ENCODE assay signal across 19 mouse cellular contexts in genomic region chr7:6744281-6744904, GRCm38 (mm10). TPM values are rescaled to one million over a fixed set of nuclear protein-coding genes. Genes with fewer than 3 reads are reported as not detected.
A peak's percentile ranks its signal among the peaks of the same experiment; 100 is the strongest.
DNase-seq lines count a peak whose midpoint lies in the region; ATAC-seq and TF ChIP-seq lines count a peak whose summit lies in the region.
"Had no signal": no experiment of that assay in that cellular context is flagged by ENCODE, and none has a peak within 500 bp of the region (broad histone marks: within the 10 kb centered on the region; RNA-seq: fewer than 3 reads in every experiment).

No protein-coding gene starts in this region.

- H3K27ac ChIP-seq in heart, embryonic 13.5 days (replicated peaks), result peak overlapping the region; percentile 75
- peak overlapping the region; percentile 32; the same call in 1 of the 2 replicates for H3K27ac ChIP-seq in lung, embryonic 14.5 days (ENCODE audit: low read depth)
- H3K27ac ChIP-seq in intestine, embryonic 15.5 days, result 0 out of 2 replicates have a peak overlapping the region, but pooled peaks have one; percentile 22
- H3K27ac ChIP-seq in stomach, embryonic 16.5 days (ENCODE audit: low read length), result peak overlapping the region; percentile 46
- H3K27ac ChIP-seq: midbrain, embryonic 15.5 days had no signal

- H3K4me2 ChIP-seq in heart, embryonic 13.5 days, result 0 out of 2 replicates have a peak overlapping the region, but pooled peaks have one; percentile 4
- no peak overlapping the region for H3K4me2 ChIP-seq in lung, embryonic 14.5 days
- no peak overlapping the region for H3K4me2 ChIP-seq in intestine, embryonic 15.5 days (replicated peaks)
- H3K4me2 ChIP-seq in stomach, embryonic 16.5 days (ENCODE audit: low read depth, low read length), result no peak overlapping the region
- H3K4me2 ChIP-seq: midbrain, embryonic 15.5 days had no signal

- intact Hi-C loops in heart, postnatal 25 days (cut with DNase I), result no loop called here

- 21% methylated on average over 10 of the region's 10 CpGs for WGBS in heart, embryonic 13.5 days
- WGBS in lung, embryonic 14.5 days, result 28% methylated on average over 10 of the region's 10 CpGs
- 31% methylated on average over 10 of the region's 10 CpGs for WGBS in intestine, embryonic 15.5 days
- WGBS in stomach, embryonic 16.5 days, result 36% methylated on average over 10 of the region's 10 CpGs

- TF ChIP-seq CTCF in lung, embryonic 14.5 days (IDR thresholded peaks at IDR 0.05; ENCODE audit: low read depth), result no peak

- H3K9me3 ChIP-seq in heart, embryonic 13.5 days, result no peaks in the 10 kb centered on the region
- H3K9me3 ChIP-seq in lung, embryonic 14.5 days (ENCODE audit: low read depth, low read length), result no peaks in the 10 kb centered on the region
- H3K9me3 ChIP-seq in intestine, embryonic 15.5 days, result no peaks in the 10 kb centered on the region
- no peaks in the 10 kb centered on the region for H3K9me3 ChIP-seq in stomach, embryonic 16.5 days (replicated peaks; ENCODE audit: control insufficient read depth, low read length)
- H3K9me3 ChIP-seq: G1E; midbrain, embryonic 15.5 days had no signal

- H3K36me3 ChIP-seq in heart, embryonic 13.5 days, result no peaks in the 10 kb centered on the region
- no peaks in the 10 kb centered on the region for H3K36me3 ChIP-seq in lung, embryonic 14.5 days (ENCODE audit: insufficient read depth)
- H3K36me3 ChIP-seq in intestine, embryonic 15.5 days, result no peaks in the 10 kb centered on the region
- no peaks in the 10 kb centered on the region for H3K36me3 ChIP-seq in stomach, embryonic 16.5 days (ENCODE audit: control insufficient read depth, insufficient read depth, low read length)
- H3K36me3 ChIP-seq: G1E; midbrain, embryonic 15.5 days had no signal

- ATAC-seq in heart, embryonic 13.5 days (ENCODE audit: extremely low read depth, insufficient number of reproducible peaks, low FRiP score, low TSS enrichment), result no peak
- ATAC-seq in lung, embryonic 14.5 days (ENCODE audit: insufficient read depth), result peak; percentile 69; the same call in 1 of the 2 replicates
- peak; percentile 91 for ATAC-seq in intestine, embryonic 15.5 days
- peak; percentile 79 for ATAC-seq in stomach, embryonic 16.5 days (ENCODE audit: insufficient read depth, low FRiP score)
- ATAC-seq: activated CD4-positive, CD25-positive, alpha-beta regulatory T cell, adult 4 months; midbrain, embryonic 15.5 days had no signal

- H3K9ac ChIP-seq in heart, embryonic 13.5 days, result no peak overlapping the region
- no peak overlapping the region for H3K9ac ChIP-seq in lung, embryonic 14.5 days
- no peak overlapping the region for H3K9ac ChIP-seq in intestine, embryonic 15.5 days
- no peak overlapping the region for H3K9ac ChIP-seq in stomach, embryonic 16.5 days (ENCODE audit: low read length)
- H3K9ac ChIP-seq: midbrain, embryonic 15.5 days had no signal

- no peak for DNase-seq in heart, postnatal 25 days (ENCODE audit: low spot score)
- peak; percentile 39 for DNase-seq in lung, embryonic 14.5 days
- DNase-seq in lung, adult 18-20 months, result no peak
- DNase-seq in spleen, postnatal 4 days (ENCODE audit: low spot score in 2 of 2), result no peak
- no peak for DNase-seq in frontal cortex, adult 2 months (ENCODE audit: extremely low spot score in 1 of 2, low spot score in 1 of 2)
- DNase-seq: cerebellum, adult 11 months; kidney, adult 9 months; layer of hippocampus, postnatal 36 days; lung, postnatal 4 days; retina, postnatal 1 day; thymus, postnatal 4 days had no signal

- H3K4me1 ChIP-seq in heart, embryonic 13.5 days, result peaks cover 20% of the 10 kb centered on the region
- no peaks in the 10 kb centered on the region for H3K4me1 ChIP-seq in lung, embryonic 14.5 days (ENCODE audit: insufficient read depth)
- H3K4me1 ChIP-seq in intestine, embryonic 15.5 days (replicated peaks), result 0 out of 2 replicates have a peak, but pooled peaks cover 3% of the 10 kb centered on the region
- H3K4me1 ChIP-seq in stomach, embryonic 16.5 days (ENCODE audit: control insufficient read depth, insufficient read depth, low read length), result peaks cover 8% of the 10 kb centered on the region

- H3K4me3 ChIP-seq in heart, embryonic 13.5 days, result no peak overlapping the region
- H3K4me3 ChIP-seq in lung, embryonic 14.5 days (ENCODE audit: low read depth, low read length), result no peak overlapping the region
- H3K4me3 ChIP-seq in intestine, embryonic 15.5 days (replicated peaks), result no peak overlapping the region
- no peak overlapping the region for H3K4me3 ChIP-seq in stomach, embryonic 16.5 days (replicated peaks; ENCODE audit: low read length)
- H3K4me3 ChIP-seq: midbrain, embryonic 15.5 days had no signal

- no peaks in the 10 kb centered on the region for H3K27me3 ChIP-seq in heart, embryonic 13.5 days (replicated peaks)
- H3K27me3 ChIP-seq in lung, embryonic 14.5 days (ENCODE audit: insufficient read depth, low read length), result no peaks in the 10 kb centered on the region
- no peaks in the 10 kb centered on the region for H3K27me3 ChIP-seq in intestine, embryonic 15.5 days (replicated peaks)
- H3K27me3 ChIP-seq in stomach, embryonic 16.5 days (ENCODE audit: control insufficient read depth, insufficient read depth, low read length), result no peaks in the 10 kb centered on the region
- H3K27me3 ChIP-seq: midbrain, embryonic 15.5 days had no signal

RNA-seq across cellular contexts. Expression of gene Usp29, which starts 14.0 kb away (rescaled TPM):
- 7.4 and 7.8 TPM in 2 replicates for polyA plus RNA-seq in heart, embryonic 13.5 days (2015; fragmentation: Nextera tagmentation; extraction: Ambion mirVana)
- under 1 TPM; 0.10 to 0.11 TPM for total RNA-seq in heart, postnatal 25 days (2021)
- polyA plus RNA-seq in lung, embryonic 14.5 days (2014; fragmentation: Nextera tagmentation; extraction: Ambion mirVana), result 5.8 and 6.2 TPM in 2 replicates
- 3.4 and 4.1 TPM in 2 replicates for polyA plus RNA-seq in intestine, embryonic 15.5 days (2015; fragmentation: Nextera tagmentation; extraction: Ambion mirVana)
- 4.9 and 5.6 TPM in 2 replicates for polyA plus RNA-seq in stomach, embryonic 16.5 days (2015; fragmentation: Nextera tagmentation; extraction: Ambion mirVana)
- 15.0 and 15.7 TPM in 2 replicates for polyA plus RNA-seq in frontal cortex, adult 2 months (2012; rRNA removed)
- total RNA-seq: common myeloid progenitor, adult 5-6 weeks had no signal
- polyA plus RNA-seq: activated CD4-positive, CD25-positive, alpha-beta regulatory T cell, adult 4 months; liver, adult 2 months had no signal

RNA-seq across cellular contexts. Expression of gene Peg3, which starts 14.2 kb away (rescaled TPM):
- 92.0 and 106 TPM in 2 replicates for polyA plus RNA-seq in heart, embryonic 13.5 days (2015; fragmentation: Nextera tagmentation; extraction: Ambion mirVana)
- total RNA-seq in heart, postnatal 25 days (2021), result 10 to 100 TPM; 14.9 to 16.3 TPM
- polyA plus RNA-seq in lung, embryonic 14.5 days (2014; fragmentation: Nextera tagmentation; extraction: Ambion mirVana), result 173 and 179 TPM in 2 replicates
- polyA plus RNA-seq in intestine, embryonic 15.5 days (2015; fragmentation: Nextera tagmentation; extraction: Ambion mirVana), result 103 and 113 TPM in 2 replicates
- polyA plus RNA-seq in stomach, embryonic 16.5 days (2015; fragmentation: Nextera tagmentation; extraction: Ambion mirVana), result 148 and 157 TPM in 2 replicates
- 106 and 111 TPM in 2 replicates for polyA plus RNA-seq in frontal cortex, adult 2 months (2012; rRNA removed)
- total RNA-seq: common myeloid progenitor, adult 5-6 weeks had no signal
- polyA plus RNA-seq: activated CD4-positive, CD25-positive, alpha-beta regulatory T cell, adult 4 months had no signal

RNA-seq across cellular contexts. Expression of gene Zim1, which starts 48.1 kb away (rescaled TPM):
- polyA plus RNA-seq in heart, embryonic 13.5 days (2015; fragmentation: Nextera tagmentation; extraction: Ambion mirVana), result 8.3 and 9.0 TPM in 2 replicates
- 1 to 10 TPM; 5.6 to 6.0 TPM for total RNA-seq in heart, postnatal 25 days (2021)
- 3.2 and 3.6 TPM in 2 replicates for polyA plus RNA-seq in lung, embryonic 14.5 days (2014; fragmentation: Nextera tagmentation; extraction: Ambion mirVana)
- 4.6 and 5.1 TPM in 2 replicates for polyA plus RNA-seq in intestine, embryonic 15.5 days (2015; fragmentation: Nextera tagmentation; extraction: Ambion mirVana)
- 4.9 and 7.0 TPM in 2 replicates for polyA plus RNA-seq in stomach, embryonic 16.5 days (2015; fragmentation: Nextera tagmentation; extraction: Ambion mirVana)
- 2.6 and 3.0 TPM in 2 replicates for polyA plus RNA-seq in frontal cortex, adult 2 months (2012; rRNA removed)
- total RNA-seq: common myeloid progenitor, adult 5-6 weeks had no signal
- polyA plus RNA-seq: activated CD4-positive, CD25-positive, alpha-beta regulatory T cell, adult 4 months; G1E had no signal

Comparison
In these comparisons a context has a peak if more than half of its experiments do, and no peak if none do; other contexts are left out.
1. H3K27ac ChIP-seq: peak in every context shown above with its lines; median percentile 75 in heart, embryonic 13.5 days; 46 in stomach, embryonic 16.5 days; 32 in lung, embryonic 14.5 days; 22 in intestine, embryonic 15.5 days.